Mouse (Mus musculus): ENCODE data around the gene H1f0.

- TF ChIP-seq CTCF (IDR thresholded peaks at IDR 0.05; ENCODE audit: low read depth) (no peak), EP300 (IDR thresholded peaks at IDR 0.05; ENCODE audit: low read depth) (no peak)
Observed at GRCm38 (mm10) chr15:79029519-79030241, 1.4 kb downstream of the H1f0 start.
